Mouse (Mus musculus) 416B (cell line): ENCODE results near the gene Olfr1002.
"Not testable (repeated sequence)": the region's sequence is repeated elsewhere in the genome, so short reads cannot be mapped to it uniquely, and the experiment has no call there.

Source experiments
- DNase-seq: peaks from one replicate; pipeline ENCODE4 v3.0.0; 2011; ENCODE audit warnings: low read depth

The Olfr1002 gene

GRCm38 (mm10) chr2:85650604-85651003 is at the start of gene Olfr1002:
TSS of gene Olfr1002 (minus strand) at chr2:85650704.
- DNase-seq: no peak

DNA sequence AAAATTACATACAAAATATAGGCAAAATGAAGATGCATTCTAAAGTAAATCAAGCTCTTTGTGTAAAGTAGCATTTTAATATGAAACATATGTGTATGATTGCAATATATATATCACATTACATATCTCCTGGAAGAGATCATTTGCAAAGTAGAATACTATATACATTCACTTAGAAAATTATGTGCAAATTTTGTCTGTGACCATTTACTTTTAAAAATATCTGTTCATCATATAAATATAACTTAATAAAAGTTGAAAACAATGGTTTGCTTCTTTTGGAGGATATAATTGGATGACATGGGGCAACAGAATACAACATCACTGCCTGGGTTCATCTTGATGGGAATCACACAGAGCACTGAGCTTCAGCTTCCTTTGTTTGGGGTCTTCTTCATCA is 38.6 kb upstream of the Olfr1002 start, which contains the start of gene Olfr1008:
Gene Olfr1008 (plus strand): TSS at position 301 of the 400 bp plus-strand sequence.
- no peak for DNase-seq

GRCm38 (mm10) chr2:85678667-85679066 is 28.2 kb upstream of the Olfr1002 start, which contains the start of gene Olfr1006:
TSS of gene Olfr1006 (minus strand) at chr2:85678767.
- DNase-seq: no peak

DNA sequence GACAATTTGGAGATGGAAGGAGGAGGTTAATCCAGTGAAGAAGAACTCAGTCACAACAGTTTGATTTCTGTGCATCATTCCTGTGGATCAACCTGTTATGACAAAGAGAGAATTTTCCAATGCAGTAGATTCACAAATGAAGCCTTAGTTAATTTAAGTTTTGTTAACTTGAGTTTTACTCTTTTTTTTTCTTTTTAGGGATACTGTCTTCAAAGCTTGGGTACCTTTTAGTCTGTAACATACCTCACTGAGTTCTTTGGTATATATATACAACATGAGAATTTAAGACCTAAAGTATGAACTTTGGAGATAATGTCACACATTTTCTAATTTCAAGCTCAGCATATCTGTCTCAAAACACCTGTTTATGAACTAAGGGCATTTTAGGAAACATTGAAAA is 13.9 kb upstream of the Olfr1002 start, which contains the start of gene Olfr154:
Gene Olfr154 (minus strand): TSS at position 101 of the 400 bp plus-strand sequence.
- not testable (repeated sequence) for DNase-seq

- DNase-seq: no peak
These were observed 38.7 kb downstream of the Olfr1002 start, which contains the start of gene Olfr1000 for GRCm38 (mm10) chr2:85611803-85612202. TSS of gene Olfr1000 (minus strand) at chr2:85611903.
